Mouse (Mus musculus): ENCODE results near the gene Abhd11. TPM values are rescaled to one million over a fixed set of nuclear protein-coding genes. Genes with fewer than 3 reads are reported as not detected.

The Abhd11 gene
- total and polyA plus RNA-seq, 3 experiments: 56.9 to 90.2 (median 64.5) TPM

- H3K27me3 ChIP-seq (ENCODE audit: control insufficient read depth, insufficient read depth, low read length): no peaks in the 10 kb centered on the region
- H3K4me1 ChIP-seq (ENCODE audit: control insufficient read depth, insufficient read depth, low read length): peaks cover 1% of the 10 kb centered on the region; the same call in 1 of the 2 replicates
- TF ChIP-seq CTCF (IDR thresholded peaks at IDR 0.05): peak; percentile 33; the same call in 1 of the 2 replicates
- no peak for TF ChIP-seq EP300 (IDR thresholded peaks at IDR 0.05; ENCODE audit: insufficient read depth, low read depth, low read length)
- no peak for TF ChIP-seq POLR2A (IDR thresholded peaks at IDR 0.05; ENCODE audit: insufficient read depth, low read depth, low read length)
- no peak overlapping the region for H3K27ac ChIP-seq
- peak overlapping the region; percentile 0; the same call in 1 of the 2 replicates for H3K4me3 ChIP-seq
- H3K36me3 ChIP-seq (ENCODE audit: control insufficient read depth, insufficient read depth, low read length): no peaks in the 10 kb centered on the region
- 8% methylated on average over 33 of the region's 33 CpGs for WGBS
- DNase-seq: peak; percentile 39 to 55
- H3K9ac ChIP-seq (ENCODE audit: low read depth, low read length): no peak overlapping the region
- H3K79me2 ChIP-seq (replicated peaks; ENCODE audit: control insufficient read depth, insufficient read depth, low read length): no peaks in the 10 kb centered on the region
- intact Hi-C loops (cut with DNase I): loop anchor here (1.0 to 2.0 kb wide), 4 partner anchors 33 to 217 kb away; partner anchors contain the start of gene Mettl27
Measured at GRCm38 (mm10) chr5:134965852-134966821, 42.8 kb upstream of the Abhd11 start.

GRCm38 (mm10) chr5:134967164-134967944 lies 41.6 kb upstream of the Abhd11 start:
- Histone ChIP-seq H3K27ac (no peak overlapping the region), H3K27me3 (ENCODE audit: control insufficient read depth, insufficient read depth, low read length) (no peaks in the 10 kb centered on the region), H3K4me1 (ENCODE audit: control insufficient read depth, insufficient read depth, low read length) (peaks cover 1% of the 10 kb centered on the region; the same call in 1 of the 2 replicates), H3K9ac (ENCODE audit: low read depth, low read length) (no peak overlapping the region), H3K79me2 (replicated peaks; ENCODE audit: control insufficient read depth, insufficient read depth, low read length) (no peaks in the 10 kb centered on the region), H3K36me3 (ENCODE audit: control insufficient read depth, insufficient read depth, low read length) (no peaks in the 10 kb centered on the region), H3K4me3 (no peak overlapping the region)
- no peak for TF ChIP-seq POLR2A (IDR thresholded peaks at IDR 0.05; ENCODE audit: insufficient read depth, low read depth, low read length)
- no peak for TF ChIP-seq EP300 (IDR thresholded peaks at IDR 0.05; ENCODE audit: insufficient read depth, low read depth, low read length)
- TF ChIP-seq CTCF (IDR thresholded peaks at IDR 0.05): no peak
- intact Hi-C loops (cut with DNase I): no loop called here
- DNase-seq: no peak
- WGBS: 68% methylated on average over 20 of the region's 20 CpGs

- no peak for DNase-seq
- Histone ChIP-seq H3K36me3 (ENCODE audit: control insufficient read depth, insufficient read depth, low read length) (no peaks in the 10 kb centered on the region), H3K27ac (no peak overlapping the region), H3K4me3 (no peak overlapping the region), H3K27me3 (ENCODE audit: control insufficient read depth, insufficient read depth, low read length) (no peaks in the 10 kb centered on the region), H3K9ac (ENCODE audit: low read depth, low read length) (no peak overlapping the region), H3K79me2 (replicated peaks; ENCODE audit: control insufficient read depth, insufficient read depth, low read length) (no peaks in the 10 kb centered on the region), H3K4me1 (ENCODE audit: control insufficient read depth, insufficient read depth, low read length) (peaks cover 1% of the 10 kb centered on the region; the same call in 1 of the 2 replicates)
- WGBS: 49% methylated on average over 8 of the region's 8 CpGs
- TF ChIP-seq CTCF (IDR thresholded peaks at IDR 0.05) (no peak), POLR2A (IDR thresholded peaks at IDR 0.05; ENCODE audit: insufficient read depth, low read depth, low read length) (no peak), EP300 (IDR thresholded peaks at IDR 0.05; ENCODE audit: insufficient read depth, low read depth, low read length) (no peak)
- intact Hi-C loops (cut with DNase I): no loop called here
Measured at GRCm38 (mm10) chr5:134970671-134971070, 38.3 kb upstream of the Abhd11 start.

GRCm38 (mm10) chr5:134973081-134973480 lies 35.9 kb upstream of the Abhd11 start:
- Histone ChIP-seq H3K79me2 (replicated peaks; ENCODE audit: control insufficient read depth, insufficient read depth, low read length) (no peaks in the 10 kb centered on the region), H3K27me3 (ENCODE audit: control insufficient read depth, insufficient read depth, low read length) (no peaks in the 10 kb centered on the region), H3K27ac (no peak overlapping the region), H3K9ac (ENCODE audit: low read depth, low read length) (no peak overlapping the region), H3K4me1 (ENCODE audit: control insufficient read depth, insufficient read depth, low read length) (no peaks in the 10 kb centered on the region), H3K36me3 (ENCODE audit: control insufficient read depth, insufficient read depth, low read length) (no peaks in the 10 kb centered on the region), H3K4me3 (no peak overlapping the region)
- no peak for DNase-seq
- no peak for TF ChIP-seq POLR2A (IDR thresholded peaks at IDR 0.05; ENCODE audit: insufficient read depth, low read depth, low read length)
- TF ChIP-seq EP300 (IDR thresholded peaks at IDR 0.05; ENCODE audit: insufficient read depth, low read depth, low read length): no peak
- TF ChIP-seq CTCF (IDR thresholded peaks at IDR 0.05): no peak
- intact Hi-C loops (cut with DNase I): no loop called here

- intact Hi-C loops (cut with DNase I): no loop called here
- 85% methylated on average over 7 of the region's 7 CpGs for WGBS
- no peak for DNase-seq
- no peak for TF ChIP-seq POLR2A (IDR thresholded peaks at IDR 0.05; ENCODE audit: insufficient read depth, low read depth, low read length)
- no peak for TF ChIP-seq EP300 (IDR thresholded peaks at IDR 0.05; ENCODE audit: insufficient read depth, low read depth, low read length)
- TF ChIP-seq CTCF (IDR thresholded peaks at IDR 0.05): no peak
- no peaks in the 10 kb centered on the region for H3K27me3 ChIP-seq (ENCODE audit: control insufficient read depth, insufficient read depth, low read length)
- no peaks in the 10 kb centered on the region for H3K4me1 ChIP-seq (ENCODE audit: control insufficient read depth, insufficient read depth, low read length)
- H3K36me3 ChIP-seq (ENCODE audit: control insufficient read depth, insufficient read depth, low read length): no peaks in the 10 kb centered on the region
- no peak overlapping the region for H3K4me3 ChIP-seq
- no peak overlapping the region for H3K27ac ChIP-seq
- H3K9ac ChIP-seq (ENCODE audit: low read depth, low read length): no peak overlapping the region
- H3K79me2 ChIP-seq (replicated peaks; ENCODE audit: control insufficient read depth, insufficient read depth, low read length): no peaks in the 10 kb centered on the region
Measured at GRCm38 (mm10) chr5:134973526-134973925, 35.4 kb upstream of the Abhd11 start.

Measured in heart, adult 2 months (tissue).